Mouse (Mus musculus) mammary gland, adult 2 months (tissue): ENCODE data around the gene Sgms2. TPM values are rescaled to one million over a fixed set of nuclear protein-coding genes. Genes with fewer than 3 reads are reported as not detected.

Source experiments
- polyA plus RNA-seq: library from polyadenylated mRNA; depleted of rRNA; stranded (reverse); fragments of >200 nt; gene quantifications from 2 replicates; pipeline ENCODE4 v1.2.3, GENCODE M21; 2012; ENCODE audit warnings: low replicate concordance; rRNA removed

The Sgms2 gene
- polyA plus RNA-seq = 3.1 and 3.9 TPM in 2 replicates

DNA sequence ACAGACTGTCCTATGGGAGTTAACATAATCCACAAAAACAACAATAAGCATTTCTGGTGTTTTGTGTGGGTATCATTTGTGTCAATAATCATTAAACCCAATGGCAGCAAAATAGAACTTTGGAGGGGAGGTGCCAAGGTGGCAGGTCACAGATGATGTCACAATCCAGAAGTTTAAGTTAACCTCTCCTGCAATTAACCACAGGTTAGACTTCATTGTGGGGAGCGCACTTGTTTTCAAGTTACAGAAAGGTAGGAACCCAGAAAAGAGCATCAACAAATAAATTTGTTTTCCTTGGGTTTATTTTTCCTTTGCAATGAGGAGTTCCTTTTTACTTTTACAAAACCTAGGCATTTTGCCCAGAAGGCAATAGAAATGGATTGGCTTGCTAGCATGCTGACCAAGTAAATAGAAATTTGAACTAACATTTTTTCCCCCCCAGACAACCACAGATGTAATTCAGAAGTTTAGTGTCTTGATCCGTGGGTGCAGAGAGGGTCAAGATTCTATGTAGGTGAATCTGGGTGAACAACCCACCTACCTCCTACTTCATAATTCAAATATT is at the start of gene Sgms2:
Gene Sgms2, minus strand, starts transcription at position 51 of the 565 bp plus-strand sequence.

GRCm38 (mm10) chr3:131302452-131303319 is 188.5 kb downstream of the Sgms2 start, which contains the start of gene Cyp2u1:
Gene Cyp2u1, minus strand, starts transcription at chr3:131303227.

GRCm38 (mm10) chr3:131271559-131272373 is 219.4 kb downstream of the Sgms2 start, which contains the start of gene Hadh:
Gene Hadh, minus strand, starts transcription at chr3:131272101.

Other genes with a start within 250 kb of the Sgms2 start
- gene Hadh, start 219.3 kb downstream of the Sgms2 start, polyA plus RNA-seq = 262 and 359 TPM in 2 replicates
- 6.9 and 10.3 TPM in 2 replicates for gene Cyp2u1, start 188.2 kb downstream of the Sgms2 start, polyA plus RNA-seq
- 29.4 and 33.2 TPM in 2 replicates for gene Papss1, start 73.4 kb upstream of the Sgms2 start, polyA plus RNA-seq